Mouse (Mus musculus) layer of hippocampus, postnatal 10 days (tissue): ENCODE measurements around the gene Ldlrad2. TPM values are rescaled to one million over a fixed set of nuclear protein-coding genes. Genes with fewer than 3 reads are reported as not detected.
"Not testable (repeated sequence)": the region's sequence is repeated elsewhere in the genome, so short reads cannot be mapped to it uniquely, and the experiment has no call there.

ENCODE experiments used
- DNase-seq, 2 experiments: peaks; one replicate each; pipeline ENCODE4 v3.0.0; 2021; ENCODE audit warnings: low spot score in 2 of 2
- long read RNA-seq: library from polyadenylated mRNA; stranded (forward); transcript quantifications from one replicate; pipeline ENCODE4 v2.0.0, GENCODE M21; 2023
- total RNA-seq, 2 experiments: library from RNA; stranded (reverse); gene quantifications; 2 replicates each; pipeline ENCODE4 v1.2.3; 2021

Gene Ldlrad2
- total RNA-seq = not detected
- long read RNA-seq = 0 reads

DNA sequence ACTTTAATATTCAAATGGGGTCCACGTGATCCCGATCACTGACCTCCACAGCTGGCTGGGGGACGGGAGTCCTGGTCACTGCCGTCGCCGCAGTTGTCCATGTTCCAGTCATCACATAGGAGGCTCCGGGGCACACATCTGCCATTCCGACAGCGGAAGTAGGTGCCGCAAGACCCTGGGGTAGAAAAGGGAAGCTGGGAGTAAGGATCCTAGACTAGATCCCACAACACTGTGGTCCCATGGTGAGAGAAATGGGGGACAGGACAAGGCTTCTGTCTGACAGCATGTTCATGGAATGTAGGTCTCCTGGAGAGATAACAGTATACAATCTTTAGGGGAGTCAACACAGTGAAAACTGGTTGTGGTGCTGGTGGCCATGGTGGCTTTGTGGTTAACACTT is at the start of gene Ldlrad2:
Gene Ldlrad2 (minus strand): TSS at position 101 of the 400 bp plus-strand sequence.
- DNase-seq = no peak

GRCm38 (mm10) chr4:137622847-137623246 is 48.5 kb upstream of the Ldlrad2 start:
- DNase-seq = no peak

- DNase-seq = no peak
Measured at GRCm38 (mm10) chr4:137610256-137610655, 35.9 kb upstream of the Ldlrad2 start.

DNA sequence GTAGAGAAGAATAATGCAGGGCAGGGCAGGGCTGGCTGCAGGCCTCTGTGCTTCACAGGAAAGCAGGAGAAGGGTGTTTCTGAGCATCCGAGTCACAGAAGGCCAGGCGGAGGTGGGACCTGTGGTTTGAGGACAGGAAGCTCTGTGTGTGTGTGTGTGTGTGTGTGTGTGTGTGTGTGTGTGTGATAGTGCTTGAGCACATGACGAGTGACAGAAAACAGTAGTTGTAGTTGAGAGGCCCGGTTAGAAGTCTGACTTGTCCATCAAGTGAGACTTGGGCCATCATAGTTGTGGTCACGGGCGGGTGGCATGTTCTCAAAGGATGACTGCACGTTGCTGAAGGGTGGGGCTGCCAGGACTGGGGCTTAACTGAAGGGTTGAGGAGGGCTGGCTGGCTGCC is 35.3 kb upstream of the Ldlrad2 start:
- DNase-seq = no peak

DNA sequence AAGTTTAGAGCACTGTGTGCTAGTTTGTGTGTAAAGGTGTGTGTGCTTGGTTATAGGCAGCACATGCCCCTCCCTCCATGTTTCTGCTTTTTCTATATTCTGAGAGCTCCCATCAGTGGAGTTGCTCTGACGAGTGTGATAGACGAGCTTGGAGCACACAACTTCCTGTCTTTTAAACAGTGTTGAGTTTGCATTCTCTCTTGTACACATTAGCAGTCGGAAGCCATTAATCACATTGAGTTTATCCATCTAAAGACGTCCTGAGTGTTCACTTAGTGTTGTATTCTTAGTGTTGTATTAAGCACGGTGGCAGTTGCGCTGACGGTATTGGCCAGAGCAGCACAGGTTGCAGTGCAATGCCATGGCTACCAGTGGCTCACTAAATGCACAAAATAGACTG is 34.9 kb upstream of the Ldlrad2 start:
- no peak for DNase-seq

DNA sequence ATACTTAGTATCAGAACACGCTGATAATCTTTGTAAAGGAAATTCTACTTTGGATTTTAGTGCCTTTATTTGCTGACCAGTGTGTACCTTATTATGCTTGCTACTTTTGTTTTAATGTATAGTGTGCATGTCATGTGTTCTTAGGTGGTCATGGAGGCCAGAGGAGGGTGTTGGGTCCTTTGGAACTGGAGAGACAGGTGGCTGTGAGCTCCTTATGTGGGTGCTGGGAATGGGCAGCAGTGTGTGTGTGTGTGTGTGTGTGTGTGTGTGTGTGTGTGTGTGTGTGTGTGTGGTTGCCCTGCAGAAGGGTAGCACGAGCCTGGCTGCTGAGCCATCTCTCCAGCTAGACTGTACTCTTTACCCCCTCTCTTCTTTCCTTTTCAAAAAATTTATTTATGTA is 32.7 kb upstream of the Ldlrad2 start:
- no peak for DNase-seq

DNA sequence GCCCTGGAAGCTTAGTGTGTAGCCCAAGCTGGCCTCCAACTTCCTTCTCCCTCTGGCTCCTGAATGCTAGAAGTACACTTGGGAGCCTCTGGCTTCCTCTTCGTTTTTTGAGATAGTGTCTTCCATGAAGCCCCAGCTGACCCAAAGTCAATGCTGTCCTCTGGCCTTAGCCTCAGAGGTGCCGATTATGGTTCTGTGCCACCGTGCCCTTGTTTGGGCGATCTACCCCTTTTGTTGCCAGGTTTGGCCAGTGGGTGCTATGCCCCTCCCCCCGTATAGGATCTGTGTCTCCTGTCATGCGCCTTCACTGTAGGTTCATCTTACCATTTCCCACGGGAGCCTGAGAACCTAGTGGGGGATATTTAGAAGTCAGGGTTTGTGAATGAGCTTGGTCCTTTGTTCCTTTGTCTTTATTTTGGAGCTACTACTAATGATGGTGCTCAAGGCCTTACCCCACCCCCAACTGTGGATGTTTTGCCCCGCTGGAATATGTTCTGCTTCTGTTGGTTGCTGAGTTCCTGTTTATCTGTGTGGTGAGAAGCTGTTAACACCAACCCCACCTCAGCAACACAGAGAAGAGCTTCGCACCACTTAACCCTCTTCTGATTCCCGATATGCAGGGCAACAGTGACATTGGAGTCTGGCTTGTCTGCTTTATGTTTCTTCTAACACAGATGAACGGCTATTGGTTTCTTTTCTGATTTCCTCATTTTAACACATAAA is 29.2 kb upstream of the Ldlrad2 start:
- DNase-seq = no peak

DNA sequence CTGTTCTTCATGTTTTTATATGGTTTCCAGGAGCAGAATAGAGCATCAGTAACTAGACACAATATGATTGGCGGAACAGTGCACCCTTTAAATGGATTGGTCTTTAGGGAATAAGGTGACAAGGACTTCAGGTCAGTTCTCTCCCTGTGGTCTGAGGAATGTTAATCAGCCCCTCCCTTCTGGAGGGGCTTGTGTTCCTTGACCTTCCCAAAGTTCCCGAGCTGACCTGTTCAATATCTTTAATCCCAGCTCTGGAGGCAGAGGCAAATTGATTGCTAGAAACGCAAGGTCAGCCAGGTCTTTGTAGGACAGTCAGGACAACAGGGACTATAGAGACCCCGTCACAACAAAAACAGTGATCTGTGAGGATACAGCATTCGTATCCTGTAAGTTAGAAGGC is 24.2 kb upstream of the Ldlrad2 start:
- DNase-seq = no peak

DNA sequence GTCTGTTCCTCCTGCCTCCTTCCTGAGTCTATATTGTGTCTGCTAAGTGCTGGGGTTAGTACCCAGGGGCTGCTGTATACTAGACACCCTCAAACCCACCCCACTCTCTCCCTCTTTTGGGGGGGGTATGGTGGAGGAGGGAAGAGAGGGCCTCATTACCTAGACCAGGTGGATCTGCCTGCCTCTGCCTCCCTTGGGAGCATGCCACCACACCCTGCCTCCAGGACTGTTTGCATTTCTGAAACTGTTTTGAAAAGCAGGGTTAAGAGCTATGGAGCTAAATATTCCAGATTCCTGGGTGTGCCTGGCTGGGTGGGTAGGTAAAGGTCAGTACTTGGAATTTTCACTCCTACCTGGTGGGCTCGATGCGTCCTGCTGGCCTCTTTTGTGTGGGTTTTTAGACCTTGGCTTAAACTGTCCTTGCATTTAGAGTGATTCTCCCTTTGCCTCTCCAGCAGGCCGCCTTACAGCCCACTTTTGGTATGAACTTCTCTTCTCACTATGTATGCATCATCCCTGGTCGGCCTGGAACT is 22.8 kb upstream of the Ldlrad2 start:
- no peak for DNase-seq

DNA sequence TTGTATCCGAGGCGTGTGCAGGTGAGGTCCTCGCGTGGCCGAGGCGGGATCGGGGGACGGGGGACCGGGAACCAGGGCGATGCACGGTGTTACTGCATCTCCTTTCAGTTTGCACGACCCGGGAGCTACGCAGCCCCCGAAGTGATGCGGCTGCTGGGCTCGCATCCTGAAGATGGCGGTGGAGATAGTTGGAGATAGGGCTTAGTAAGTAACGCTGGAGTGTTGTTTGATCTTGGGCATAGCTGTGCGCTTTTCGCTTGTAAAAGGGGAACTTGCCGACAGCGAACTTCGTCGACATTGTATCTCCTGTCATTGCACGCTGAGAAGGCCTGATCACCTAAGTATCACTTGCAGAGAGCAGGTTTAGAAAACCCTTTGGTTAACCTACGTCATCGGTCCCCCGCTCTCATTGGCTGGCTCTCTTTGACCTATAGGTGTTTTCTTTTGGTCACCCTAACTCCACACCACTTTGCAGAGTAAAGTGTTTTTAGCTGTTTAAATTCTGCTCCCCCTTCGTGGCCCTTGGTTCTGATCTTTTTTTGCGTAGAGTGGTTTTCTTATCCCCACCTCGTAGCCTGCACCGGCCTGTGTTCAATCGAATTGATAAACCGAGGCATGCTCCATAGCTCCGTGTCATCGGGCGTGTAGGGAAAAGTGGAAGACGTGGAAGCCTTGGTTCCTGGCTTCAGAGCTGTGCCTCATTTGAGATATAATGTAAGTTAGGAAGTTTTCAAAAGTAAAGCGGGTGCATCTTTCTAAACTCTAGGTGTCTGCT is 20.3 kb upstream of the Ldlrad2 start:
- DNase-seq = no peak

GRCm38 (mm10) chr4:137593601-137594495 is 19.5 kb upstream of the Ldlrad2 start, which contains the start of gene Usp48:
TSS of gene Usp48 (plus strand) at chr4:137593755.
- peak; percentile 99 to 100 for DNase-seq

- no peak for DNase-seq
Measured at GRCm38 (mm10) chr4:137590961-137591360, 16.6 kb upstream of the Ldlrad2 start.

DNA sequence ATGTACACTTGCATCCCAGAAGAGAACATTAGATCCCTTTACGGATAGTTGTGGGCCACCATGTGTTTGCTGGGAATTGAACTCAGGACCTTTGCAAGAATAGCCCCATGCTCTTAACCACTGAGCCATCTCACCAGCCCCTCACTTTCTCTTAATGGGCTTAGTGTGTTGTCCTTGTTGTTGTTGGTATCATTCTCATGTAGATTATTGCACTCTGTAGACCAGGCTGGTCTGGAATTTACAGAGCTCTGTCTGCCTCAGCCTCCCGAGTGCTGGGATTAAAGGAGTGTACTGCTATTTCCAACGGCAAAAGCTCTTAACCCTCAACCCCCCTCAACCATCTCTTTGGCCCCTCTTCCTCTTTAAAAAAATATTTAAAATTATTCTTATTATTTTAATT is 15.2 kb upstream of the Ldlrad2 start:
- no peak for DNase-seq

DNA sequence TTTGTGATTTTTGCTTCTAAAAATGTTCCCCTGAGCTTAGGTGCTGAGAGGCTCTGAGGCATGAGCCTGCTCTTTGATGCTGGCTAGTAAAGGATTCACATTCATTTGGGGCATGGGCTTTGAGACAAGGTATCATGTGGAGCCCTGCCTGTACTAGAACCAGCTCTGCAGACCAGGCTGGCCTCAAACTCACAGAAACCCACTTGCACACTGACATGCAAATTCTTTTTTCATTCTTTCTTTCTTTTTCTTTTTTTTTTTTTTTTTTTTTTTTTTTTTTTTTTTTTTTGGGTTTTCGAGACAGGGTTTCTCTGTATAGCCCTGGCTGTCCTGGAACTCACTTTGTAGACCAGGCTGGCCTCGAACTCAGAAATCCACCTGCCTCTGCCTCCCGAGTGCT is 14.7 kb upstream of the Ldlrad2 start:
- DNase-seq = not testable (repeated sequence)

GRCm38 (mm10) chr4:137581815-137582214 is 7.4 kb upstream of the Ldlrad2 start:
- no peak for DNase-seq

GRCm38 (mm10) chr4:137580299-137580698 is 5.9 kb upstream of the Ldlrad2 start:
- DNase-seq = no peak

- no peak for DNase-seq
Measured at GRCm38 (mm10) chr4:137579789-137580188, 5.4 kb upstream of the Ldlrad2 start.

GRCm38 (mm10) chr4:137578181-137578845 is 3.9 kb upstream of the Ldlrad2 start:
- DNase-seq = peak; percentile 53 to 59

DNA sequence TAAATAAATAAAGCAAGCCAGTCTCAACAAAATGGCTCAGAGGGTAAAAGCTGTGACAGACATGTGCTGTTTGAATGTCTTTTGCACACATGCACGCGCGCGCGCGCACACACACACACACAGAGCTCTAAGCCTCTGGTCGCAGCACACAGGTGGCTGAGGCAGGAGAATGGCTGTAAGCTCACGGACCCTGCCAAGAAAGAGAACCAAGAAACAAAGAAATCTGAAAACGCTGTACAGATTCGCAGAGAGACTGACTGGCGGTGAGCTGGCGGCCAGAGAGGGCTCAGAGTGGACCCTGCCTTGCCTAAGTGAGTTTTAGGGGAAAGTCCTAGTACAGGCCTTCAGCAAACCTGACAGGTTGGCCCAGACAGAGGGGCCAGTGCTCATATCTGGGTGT is 3.1 kb upstream of the Ldlrad2 start:
- no peak for DNase-seq

- no peak for DNase-seq
Measured at GRCm38 (mm10) chr4:137569873-137570272, 4.5 kb downstream of the Ldlrad2 start.
